Mouse (Mus musculus) liver, embryonic 14.5 days (tissue): ENCODE results near the gene Ankrd33b.

Experiments used
- CTCF ChIP-seq: IDR thresholded peaks from 2 replicates; pipeline ENCODE4 v1.5.1; 2016; ENCODE audit warnings: antibody characterized with exemption, low read depth, control low read depth
- EP300 ChIP-seq: IDR thresholded peaks from 2 replicates; pipeline ENCODE4 v1.6.1; 2016; ENCODE audit warnings: antibody characterized with exemption, low read depth

DNA sequence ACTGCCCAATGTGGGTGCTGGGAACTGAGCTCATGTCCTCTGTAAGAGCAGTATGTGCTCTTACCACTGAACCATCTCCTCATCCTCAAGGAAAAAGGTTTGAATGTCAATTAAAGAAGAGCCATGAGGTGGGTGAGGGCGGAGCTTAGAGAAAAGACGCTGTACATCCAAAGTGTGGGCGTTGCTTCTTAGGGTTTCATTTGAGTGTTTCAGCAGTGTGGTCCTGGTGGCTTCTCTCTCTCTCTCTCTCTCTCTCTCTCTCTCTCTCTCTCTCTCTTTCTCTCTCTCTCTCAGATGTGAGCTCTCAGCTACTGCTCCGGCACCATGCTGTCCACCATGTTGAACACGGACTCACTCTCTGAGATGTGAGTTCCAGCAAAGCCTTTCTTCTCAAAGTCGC is 46.1 kb upstream of the Ankrd33b start:
- no peak for TF ChIP-seq CTCF
- TF ChIP-seq EP300, result no peak
